Mouse (Mus musculus) liver, adult 2 months (tissue): ENCODE results near the gene Smim15.

ENCODE experiments used
- CTCF ChIP-seq: fragments of 200-500 bp; IDR thresholded peaks from 2 replicates; pipeline ENCODE4 v1.5.1; 2011; ENCODE audit warnings: low read depth, low read length, control low read depth
- POLR2A ChIP-seq: fragments of 200-500 bp; IDR thresholded peaks from 2 replicates; pipeline ENCODE4 v1.6.1; 2011; ENCODE audit warnings: low read length, control low read depth; ENCODE audit not compliant: insufficient read depth; ENCODE audit errors: extremely low read depth

GRCm38 (mm10) chr13:108084086-108084485 is 39.8 kb downstream of the Smim15 start:
- no peak for TF ChIP-seq CTCF
- TF ChIP-seq POLR2A = no peak
